Comparison of ENCODE assay signal across 22 mouse cellular contexts in the genomic region with DNA sequence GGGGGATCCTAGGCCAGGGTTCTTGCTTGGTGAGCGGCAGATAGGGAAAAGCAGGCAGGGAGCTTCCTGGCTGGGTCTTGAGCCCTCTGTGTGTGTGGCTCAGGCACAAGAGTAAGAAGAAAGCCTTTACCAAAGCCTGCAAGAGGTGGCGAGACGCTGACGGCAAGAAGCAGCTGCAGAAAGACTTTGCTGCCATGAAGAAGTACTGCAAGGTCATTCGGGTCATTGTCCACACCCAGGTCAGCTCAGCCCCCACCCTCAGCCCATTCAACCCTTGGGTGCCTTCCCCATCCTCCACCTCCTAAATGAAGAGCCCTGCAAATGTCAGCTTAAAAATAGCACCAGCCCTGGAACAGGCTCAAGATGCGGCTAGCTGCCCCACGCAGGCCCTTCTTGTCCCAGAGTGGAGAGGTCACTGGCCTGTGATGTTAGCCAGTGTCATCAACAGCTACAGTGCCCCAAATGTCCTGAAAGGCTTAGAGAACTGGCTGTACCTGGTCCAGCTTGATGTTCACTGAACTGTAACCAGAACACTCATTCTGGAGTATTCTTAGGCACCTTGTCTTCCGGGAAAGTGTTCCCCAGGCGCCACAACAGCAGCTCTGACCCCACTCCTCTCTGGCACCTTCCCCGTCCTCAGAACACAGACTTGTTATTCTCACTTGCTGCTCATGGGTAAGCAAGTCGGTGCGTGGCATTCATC. TPM values are rescaled to one million over a fixed set of nuclear protein-coding genes. Genes with fewer than 3 reads are reported as not detected.
DNase-seq lines count a peak whose midpoint lies in the region; ATAC-seq and TF ChIP-seq lines count a peak whose summit lies in the region.
"Had no signal": no experiment of that assay in that cellular context is flagged by ENCODE, and none has a peak within 500 bp of the region (broad histone marks: within the 10 kb centered on the region; RNA-seq: fewer than 3 reads in every experiment).

No protein-coding gene starts in this region.

- no peak for TF ChIP-seq CTCF in stomach, postnatal 0 days (IDR thresholded peaks at IDR 0.05; ENCODE audit: low read depth)

- ATAC-seq in stomach, embryonic 16.5 days (ENCODE audit: insufficient read depth, low FRiP score) = no peak
- no peak for ATAC-seq in stomach, postnatal 0 days (ENCODE audit: low FRiP score, low TSS enrichment)
- ATAC-seq in heart, embryonic 14.5 days (ENCODE audit: insufficient number of reproducible peaks, insufficient read depth, low FRiP score, low read depth) = no peak
- ATAC-seq: activated CD4-positive, CD25-positive, alpha-beta regulatory T cell, adult 4 months; inflammation-experienced regulatory T-cells, adult 6 months had no signal

- 75% methylated on average over 12 of the region's 12 CpGs for WGBS in stomach, embryonic 16.5 days
- WGBS in stomach, postnatal 0 days = 80% methylated on average over 12 of the region's 12 CpGs
- 67% methylated on average over 12 of the region's 12 CpGs for WGBS in heart, embryonic 14.5 days

- H3K36me3 ChIP-seq in stomach, embryonic 16.5 days (ENCODE audit: control insufficient read depth, insufficient read depth, low read length) = no peaks in the 10 kb centered on the region
- no peaks in the 10 kb centered on the region for H3K36me3 ChIP-seq in stomach, postnatal 0 days (ENCODE audit: control insufficient read depth, insufficient read depth, low read length)
- H3K36me3 ChIP-seq in heart, embryonic 14.5 days (ENCODE audit: control insufficient read depth, insufficient read depth, low read length) = no peaks in the 10 kb centered on the region
- H3K36me3 ChIP-seq: stomach, embryonic 15.5 days had no signal

- peak; percentile 97 for DNase-seq in heart, adult 11 months
- no peak for DNase-seq in heart, postnatal 25 days (ENCODE audit: low spot score)
- DNase-seq in stomach, postnatal 0 days (ENCODE audit: low spot score) = no peak
- no peak for DNase-seq in embryo, embryonic 9.5 days (ENCODE audit: extremely low spot score)
- no peak for DNase-seq in thymus, postnatal 4 days
- DNase-seq in left cerebral cortex, postnatal 4 days = no peak
- DNase-seq: adrenal gland, postnatal 36 days; cerebellum, postnatal 10 days; lung, postnatal 14 days; right cerebral cortex, adult 18-20 months; spleen, adult 18-20 months had no signal

- H3K4me3 ChIP-seq in stomach, embryonic 16.5 days (replicated peaks; ENCODE audit: low read length) = no peak overlapping the region
- H3K4me3 ChIP-seq in stomach, postnatal 0 days (ENCODE audit: low read depth, low read length) = no peak overlapping the region
- H3K4me3 ChIP-seq in heart, embryonic 14.5 days (ENCODE audit: control insufficient read depth in 1 of 2, insufficient read depth in 1 of 2, low read depth in 1 of 2, low read length in 2 of 2) = no peak overlapping the region
- H3K4me3 ChIP-seq: erythroblast, embryonic 14.5 days; stomach, embryonic 15.5 days had no signal

- H3K27me3 ChIP-seq in stomach, embryonic 16.5 days (ENCODE audit: control insufficient read depth, insufficient read depth, low read length) = no peaks in the 10 kb centered on the region; the same call in 1 of the 2 replicates
- no peaks in the 10 kb centered on the region for H3K27me3 ChIP-seq in stomach, postnatal 0 days (ENCODE audit: control insufficient read depth, insufficient read depth, low read length)
- no peaks in the 10 kb centered on the region for H3K27me3 ChIP-seq in heart, embryonic 14.5 days (ENCODE audit: control insufficient read depth, insufficient read depth, low read length)
- H3K27me3 ChIP-seq: CH12.LX; stomach, embryonic 15.5 days had no signal

- no peak overlapping the region for H3K4me2 ChIP-seq in stomach, embryonic 16.5 days (ENCODE audit: low read depth, low read length)
- H3K4me2 ChIP-seq in stomach, postnatal 0 days (replicated peaks; ENCODE audit: low read depth) = no peak overlapping the region
- 0 out of 2 replicates have a peak overlapping the region, but pooled peaks have one; percentile 7 for H3K4me2 ChIP-seq in heart, embryonic 14.5 days (ENCODE audit: low read length)
- H3K4me2 ChIP-seq: stomach, embryonic 15.5 days had no signal

- H3K9me3 ChIP-seq in stomach, embryonic 16.5 days (replicated peaks; ENCODE audit: control insufficient read depth, low read length) = no peaks in the 10 kb centered on the region
- no peaks in the 10 kb centered on the region for H3K9me3 ChIP-seq in stomach, postnatal 0 days (ENCODE audit: control insufficient read depth, low read length)
- H3K9me3 ChIP-seq in heart, embryonic 14.5 days (ENCODE audit: control insufficient read depth, low read length) = no peaks in the 10 kb centered on the region
- H3K9me3 ChIP-seq: stomach, embryonic 15.5 days had no signal

- H3K4me1 ChIP-seq in stomach, embryonic 16.5 days (ENCODE audit: control insufficient read depth, insufficient read depth, low read length) = peaks cover 10% of the 10 kb centered on the region
- peaks cover 5% of the 10 kb centered on the region; the same call in 1 of the 2 replicates for H3K4me1 ChIP-seq in stomach, postnatal 0 days (replicated peaks; ENCODE audit: control insufficient read depth, insufficient read depth)
- peaks cover 13 to 22% of the 10 kb centered on the region in 2 experiments for H3K4me1 ChIP-seq in heart, embryonic 14.5 days (ENCODE audit: control insufficient read depth in 2 of 2, insufficient read depth in 2 of 2, low read length in 2 of 2)

- H3K27ac ChIP-seq in stomach, embryonic 16.5 days (ENCODE audit: low read length) = no peak overlapping the region
- no peak overlapping the region for H3K27ac ChIP-seq in stomach, postnatal 0 days (replicated peaks)
- peak overlapping the region; percentile 49 to 68 for H3K27ac ChIP-seq in heart, embryonic 14.5 days (replicated peaks in 1 of 2; ENCODE audit: control insufficient read depth in 1 of 2, insufficient read depth in 1 of 2, low read depth in 2 of 2, low read length in 2 of 2)
- H3K27ac ChIP-seq: liver, embryonic 14.5 days; stomach, embryonic 15.5 days had no signal

- no peak for TF ChIP-seq EP300 in stomach, postnatal 0 days (optimal IDR thresholded peaks at IDR 0.05)

- intact Hi-C loops in heart, postnatal 25 days (cut with DNase I) = loop anchor here (10.0 kb wide), 1 partner anchor 542 kb away; the partner anchor contains the start of gene Ube2i
- intact Hi-C loops in left cerebral cortex, postnatal 4 days (cut with DNase I) = no loop called here

- H3K9ac ChIP-seq in stomach, embryonic 16.5 days (ENCODE audit: low read length) = peak overlapping the region; percentile 14; the same call in 1 of the 2 replicates
- no peak overlapping the region for H3K9ac ChIP-seq in stomach, postnatal 0 days (ENCODE audit: low read length)
- peak overlapping the region; percentile 5; the same call in 1 of the 2 replicates for H3K9ac ChIP-seq in heart, embryonic 14.5 days (ENCODE audit: low read length)
- H3K9ac ChIP-seq: liver, embryonic 14.5 days; stomach, embryonic 15.5 days had no signal

RNA-seq across cellular contexts. Expression of gene Msrb1, which starts 4.1 kb away (rescaled TPM):
- 100 to 1,000 TPM; 191 to 194 TPM for total RNA-seq in heart, postnatal 25 days (2021)
- 40.3 and 45.5 TPM in 2 replicates for polyA plus RNA-seq in stomach, embryonic 16.5 days (2015; fragmentation: Nextera tagmentation; extraction: Ambion mirVana)
- 51.7 and 54.2 TPM in 2 replicates for polyA plus RNA-seq in stomach, postnatal 0 days (2015; fragmentation: Nextera tagmentation; extraction: Ambion mirVana)
- 26.8 and 27.2 TPM in 2 replicates for polyA plus RNA-seq in heart, embryonic 14.5 days (2014; fragmentation: Nextera tagmentation; extraction: Ambion mirVana)
- 10 to 100 TPM; 36.6 to 42.7 TPM for total RNA-seq in left cerebral cortex, postnatal 4 days (2021)

RNA-seq across cellular contexts. Expression of gene Rpl3l, which starts 4.8 kb away (rescaled TPM):
- 100 to 1,000 TPM; 375 to 390 TPM for total RNA-seq in heart, postnatal 25 days (2021)
- polyA plus RNA-seq in stomach, embryonic 16.5 days (2015; fragmentation: Nextera tagmentation; extraction: Ambion mirVana) = 0.25 and 0.57 TPM in 2 replicates
- 0.23 and 0.28 TPM in 2 replicates for polyA plus RNA-seq in stomach, postnatal 0 days (2015; fragmentation: Nextera tagmentation; extraction: Ambion mirVana)
- 1.3 and 1.7 TPM in 2 replicates for polyA plus RNA-seq in heart, embryonic 14.5 days (2014; fragmentation: Nextera tagmentation; extraction: Ambion mirVana)
- total RNA-seq in left cerebral cortex, postnatal 4 days (2021) = not detected
- total RNA-seq: CH12.LX; hematopoietic stem cell, adult 5-6 weeks had no signal
- polyA plus RNA-seq: activated CD4-positive, CD25-positive, alpha-beta regulatory T cell, adult 4 months; erythroblast, embryonic 14.5 days; inflammation-experienced regulatory T-cells, adult 6 months; limb, embryonic 11.5 days; stomach, embryonic 15.5 days had no signal

RNA-seq across cellular contexts. Expression of gene Ndufb10, which starts 8.1 kb away (rescaled TPM):
- total RNA-seq in heart, postnatal 25 days (2021) = 1,000 to 10,000 TPM; 1,080 to 1,118 TPM
- polyA plus RNA-seq in stomach, embryonic 16.5 days (2015; fragmentation: Nextera tagmentation; extraction: Ambion mirVana) = 225 and 246 TPM in 2 replicates
- polyA plus RNA-seq in stomach, postnatal 0 days (2015; fragmentation: Nextera tagmentation; extraction: Ambion mirVana) = 256 and 269 TPM in 2 replicates
- polyA plus RNA-seq in heart, embryonic 14.5 days (2014; fragmentation: Nextera tagmentation; extraction: Ambion mirVana) = 556 and 564 TPM in 2 replicates
- 100 to 1,000 TPM; 130 to 145 TPM for total RNA-seq in left cerebral cortex, postnatal 4 days (2021)

RNA-seq across cellular contexts. Expression of gene Rps2, which starts 14.5 kb away (rescaled TPM):
- 100 to 1,000 TPM; 745 to 758 TPM for total RNA-seq in heart, postnatal 25 days (2021)
- polyA plus RNA-seq in stomach, embryonic 16.5 days (2015; fragmentation: Nextera tagmentation; extraction: Ambion mirVana) = 1,212 and 1,230 TPM in 2 replicates
- polyA plus RNA-seq in stomach, postnatal 0 days (2015; fragmentation: Nextera tagmentation; extraction: Ambion mirVana) = 1,081 and 1,135 TPM in 2 replicates
- 919 and 1,010 TPM in 2 replicates for polyA plus RNA-seq in heart, embryonic 14.5 days (2014; fragmentation: Nextera tagmentation; extraction: Ambion mirVana)
- total RNA-seq in left cerebral cortex, postnatal 4 days (2021) = 100 to 1,000 TPM; 619 to 676 TPM

RNA-seq across cellular contexts. Expression of gene Rnf151, which starts 14.5 kb away (rescaled TPM):
- not detected for total RNA-seq in heart, postnatal 25 days (2021)
- polyA plus RNA-seq in stomach, embryonic 16.5 days (2015; fragmentation: Nextera tagmentation; extraction: Ambion mirVana) = 0.14 TPM in 1 of 2 replicates, not detected in the other
- 0.10 TPM in 1 of 2 replicates, not detected in the other for polyA plus RNA-seq in stomach, postnatal 0 days (2015; fragmentation: Nextera tagmentation; extraction: Ambion mirVana)
- not detected in 2 replicates for polyA plus RNA-seq in heart, embryonic 14.5 days (2014; fragmentation: Nextera tagmentation; extraction: Ambion mirVana)
- not detected for total RNA-seq in left cerebral cortex, postnatal 4 days (2021)
- total RNA-seq: adrenal gland, postnatal 36 days; hematopoietic stem cell, adult 5-6 weeks; layer of hippocampus, postnatal 25 days had no signal
- polyA plus RNA-seq: activated CD4-positive, CD25-positive, alpha-beta regulatory T cell, adult 4 months; inflammation-experienced regulatory T-cells, adult 6 months; limb, embryonic 11.5 days; stomach, embryonic 15.5 days had no signal

Comparison
In these comparisons a context has a peak if more than half of its experiments do, and no peak if none do; other contexts are left out.
1. H3K27ac ChIP-seq: peak in heart, embryonic 14.5 days (2 of 2); none in stomach, embryonic 16.5 days (single experiment) and stomach, postnatal 0 days (single experiment).